Mouse (Mus musculus) bone marrow, adult 2 months (tissue): ENCODE results near the gene Rad51b.

Experiments used
- CTCF ChIP-seq: fragments of 200-500 bp; IDR thresholded peaks from 2 replicates; pipeline ENCODE4 v1.5.1; 2011; ENCODE audit warnings: low read length, control low read depth; ENCODE audit not compliant: control insufficient read depth, insufficient read depth
- POLR2A ChIP-seq: fragments of 200-500 bp; IDR thresholded peaks from 2 replicates; pipeline ENCODE4 v1.6.1; 2011; ENCODE audit warnings: low read depth, mild to moderate bottlenecking, control low read depth, low read length, borderline replicate concordance; ENCODE audit not compliant: control insufficient read depth

GRCm38 (mm10) chr12:79735341-79735785 is 438.3 kb downstream of the Rad51b start:
- TF ChIP-seq POLR2A, result no peak
- TF ChIP-seq CTCF, result no peak
